22 mouse cellular contexts compared by ENCODE assay signal in genomic region chr5:115055418-115055817, GRCm38 (mm10). TPM values are rescaled to one million over a fixed set of nuclear protein-coding genes. Genes with fewer than 3 reads are reported as not detected.
DNase-seq lines count a peak whose midpoint lies in the region; ATAC-seq and TF ChIP-seq lines count a peak whose summit lies in the region.
"Had no signal": no experiment of that assay in that cellular context is flagged by ENCODE, and none has a peak within 500 bp of the region (broad histone marks: within the 10 kb centered on the region; RNA-seq: fewer than 3 reads in every experiment).

No protein-coding gene starts in this region.

- no peak for ATAC-seq in heart, embryonic 13.5 days (ENCODE audit: extremely low read depth, insufficient number of reproducible peaks, low FRiP score, low TSS enrichment)
- ATAC-seq in megakaryocyte progenitor cell, adult 5-6 weeks (replicated peaks; ENCODE audit: poor library complexity) = peak; percentile 63
- ATAC-seq: midbrain, embryonic 15.5 days had no signal

- no peak overlapping the region for H3K27ac ChIP-seq in heart, embryonic 13.5 days (replicated peaks)
- H3K27ac ChIP-seq in heart, adult 2 months = no peak overlapping the region
- H3K27ac ChIP-seq: heart, embryonic 15.5 days; hindbrain, embryonic 13.5 days; limb, embryonic 10.5 days; macrophage; midbrain, embryonic 15.5 days had no signal

- TF ChIP-seq CTCF in heart, adult 2 months (IDR thresholded peaks at IDR 0.05) = no peak

- 0 out of 2 replicates have a peak overlapping the region, but pooled peaks have one; percentile 25 for H3K9ac ChIP-seq in heart, embryonic 13.5 days
- H3K9ac ChIP-seq in heart, adult 2 months (ENCODE audit: low read depth, low read length) = no peak overlapping the region
- H3K9ac ChIP-seq: heart, embryonic 15.5 days; hindbrain, embryonic 13.5 days; midbrain, embryonic 15.5 days had no signal

- no peaks in the 10 kb centered on the region for H3K27me3 ChIP-seq in heart, embryonic 13.5 days (replicated peaks)
- H3K27me3 ChIP-seq in heart, adult 2 months (ENCODE audit: control insufficient read depth, insufficient read depth, low read length) = no peaks in the 10 kb centered on the region
- H3K27me3 ChIP-seq: heart, embryonic 15.5 days; hindbrain, embryonic 13.5 days; midbrain, embryonic 15.5 days had no signal

- no peaks in the 10 kb centered on the region for H3K9me3 ChIP-seq in heart, embryonic 13.5 days
- H3K9me3 ChIP-seq: heart, embryonic 15.5 days; hindbrain, embryonic 13.5 days; limb, embryonic 10.5 days; midbrain, embryonic 15.5 days had no signal

- TF ChIP-seq POLR2A in heart, adult 2 months (IDR thresholded peaks at IDR 0.05; ENCODE audit: insufficient read depth, low read depth, low read length) = no peak

- no peak for DNase-seq in heart, adult 2 months
- DNase-seq in c-Kit-negative CD71-positive TER-119-positive erythroid progenitor cells, embryonic 14.5 days (ENCODE audit: low read depth, low spot score) = peak; percentile 50
- DNase-seq in liver = peak; percentile 68
- no peak for DNase-seq in thymus, postnatal 10 days (ENCODE audit: low spot score in 2 of 2)
- DNase-seq in left cerebral cortex, postnatal 4 days = no peak
- DNase-seq: cerebellum, adult 11 months; cerebellum, postnatal 25 days; gastrocnemius, postnatal 25 days; kidney, postnatal 4 days; layer of hippocampus, postnatal 36 days; lung, adult 2 months; retina, postnatal 1 day; thymus, adult 18-20 months had no signal

- intact Hi-C loops in heart, adult 2 months (cut with DNase I) = no loop called here
- intact Hi-C loops in left cerebral cortex, postnatal 4 days (cut with DNase I) = no loop called here

- H3K4me3 ChIP-seq in heart, embryonic 13.5 days = no peak overlapping the region
- H3K4me3 ChIP-seq in heart, adult 2 months = no peak overlapping the region
- H3K4me3 ChIP-seq: heart, embryonic 15.5 days; hindbrain, embryonic 13.5 days; limb, embryonic 10.5 days; midbrain, embryonic 15.5 days had no signal

- no peak for TF ChIP-seq EP300 in heart, adult 2 months (IDR thresholded peaks at IDR 0.05; ENCODE audit: insufficient read depth, low read depth, low read length)

- 30% methylated on average over 6 of the region's 6 CpGs for WGBS in heart, embryonic 13.5 days
- 20% methylated on average over 6 of the region's 6 CpGs for WGBS in heart, adult 2 months

- no peaks in the 10 kb centered on the region for H3K36me3 ChIP-seq in heart, embryonic 13.5 days
- H3K36me3 ChIP-seq in heart, adult 2 months (ENCODE audit: control insufficient read depth, insufficient read depth, low read length) = peaks cover 6% of the 10 kb centered on the region
- H3K36me3 ChIP-seq: heart, embryonic 15.5 days; hindbrain, embryonic 13.5 days; midbrain, embryonic 15.5 days had no signal

- H3K79me2 ChIP-seq in heart, adult 2 months (replicated peaks; ENCODE audit: control insufficient read depth, insufficient read depth, low read length) = peaks cover 15% of the 10 kb centered on the region

- H3K4me1 ChIP-seq in heart, embryonic 13.5 days = peaks cover 90% of the 10 kb centered on the region
- H3K4me1 ChIP-seq in heart, adult 2 months (ENCODE audit: control insufficient read depth, insufficient read depth, low read length) = peaks cover 23% of the 10 kb centered on the region

- H3K4me2 ChIP-seq in heart, embryonic 13.5 days = peak overlapping the region; percentile 16; the same call in 1 of the 2 replicates
- H3K4me2 ChIP-seq: heart, embryonic 15.5 days; hindbrain, embryonic 13.5 days; midbrain, embryonic 15.5 days had no signal

RNA-seq across cellular contexts. Expression of gene Gm10401, which starts 42.7 kb away (rescaled TPM):
- polyA plus RNA-seq in heart, embryonic 13.5 days (2015; fragmentation: Nextera tagmentation; extraction: Ambion mirVana) = 16.7 and 18.7 TPM in 2 replicates
- total RNA-seq in heart, adult 2 months (2021) = not detected
- polyA plus RNA-seq in heart, adult 2 months (2012; rRNA removed) = not detected in 2 replicates
- not detected in 2 replicates for total RNA-seq in megakaryocyte progenitor cell, adult 5-6 weeks (2015)
- not detected in 2 replicates for total RNA-seq in megakaryocyte progenitor cell, adult 5-6 weeks (2017)
- total RNA-seq in left cerebral cortex, postnatal 4 days (2021) = not detected
- total RNA-seq: adrenal gland, adult 18-20 months; gastrocnemius, postnatal 25 days; layer of hippocampus, postnatal 36 days had no signal
- polyA plus RNA-seq: lung, adult 2 months; small intestine, adult 2 months had no signal

RNA-seq across cellular contexts. Expression of gene Sppl3, which starts 44.5 kb away (rescaled TPM):
- 6.5 and 6.9 TPM in 2 replicates for polyA plus RNA-seq in heart, embryonic 13.5 days (2015; fragmentation: Nextera tagmentation; extraction: Ambion mirVana)
- 10 to 100 TPM; 32.0 to 32.2 TPM for total RNA-seq in heart, adult 2 months (2021)
- 40.8 and 47.9 TPM in 2 replicates for polyA plus RNA-seq in heart, adult 2 months (2012; rRNA removed)
- total RNA-seq in megakaryocyte progenitor cell, adult 5-6 weeks (2015) = 32.0 and 40.2 TPM in 2 replicates
- 23.4 and 28.6 TPM in 2 replicates for total RNA-seq in megakaryocyte progenitor cell, adult 5-6 weeks (2017)
- 100 to 1,000 TPM; 114 to 125 TPM for total RNA-seq in left cerebral cortex, postnatal 4 days (2021)

Comparison
In these comparisons a context has a peak if more than half of its experiments do, and no peak if none do; other contexts are left out.
1. DNase-seq: peak in c-Kit-negative CD71-positive TER-119-positive erythroid progenitor cells, embryonic 14.5 days (single experiment) and liver (single experiment); none in heart, adult 2 months (0 of 2), thymus, postnatal 10 days (0 of 2) and left cerebral cortex, postnatal 4 days (single experiment).